Mouse (Mus musculus) ES-E14 (cell line): ENCODE measurements around the gene Abcg8.

Experiments used
- MAFK ChIP-seq: IDR thresholded peaks from 2 replicates; pipeline ENCODE4 v1.6.1; 2014; ENCODE audit warnings: mild to moderate bottlenecking, low read depth, low read length, inconsistent platforms; ENCODE audit not compliant: insufficient read depth
- ZC3H11A ChIP-seq: IDR thresholded peaks from 2 replicates; pipeline ENCODE4 v1.6.1; 2012; ENCODE audit warnings: low read depth, mild to moderate bottlenecking, inconsistent platforms, low read length, borderline replicate concordance
- ZNF384 ChIP-seq: IDR thresholded peaks from 2 replicates; pipeline ENCODE4 v1.6.1; 2012; ENCODE audit warnings: low read depth, low read length, inconsistent platforms

- no peak for TF ChIP-seq ZNF384
- no peak for TF ChIP-seq ZC3H11A
- TF ChIP-seq MAFK, result no peak
Observed at GRCm38 (mm10) chr17:84736719-84737118, 60.6 kb downstream of the Abcg8 start.
